Mouse (Mus musculus) spleen, adult 2 months (tissue): ENCODE measurements around the gene Bglap2.

ENCODE experiments used
- CTCF ChIP-seq: fragments of 200-500 bp; IDR thresholded peaks from 2 replicates; pipeline ENCODE4 v1.5.1; 2011; ENCODE audit warnings: mild to moderate bottlenecking, inconsistent platforms; ENCODE audit not compliant: insufficient read depth, insufficient read length, insufficient replicate concordance; ENCODE audit errors: extremely low read depth
- POLR2A ChIP-seq: fragments of 200-500 bp; IDR thresholded peaks from 2 replicates; pipeline ENCODE4 v1.6.1; 2011; ENCODE audit warnings: low read depth, low read length, inconsistent platforms

DNA sequence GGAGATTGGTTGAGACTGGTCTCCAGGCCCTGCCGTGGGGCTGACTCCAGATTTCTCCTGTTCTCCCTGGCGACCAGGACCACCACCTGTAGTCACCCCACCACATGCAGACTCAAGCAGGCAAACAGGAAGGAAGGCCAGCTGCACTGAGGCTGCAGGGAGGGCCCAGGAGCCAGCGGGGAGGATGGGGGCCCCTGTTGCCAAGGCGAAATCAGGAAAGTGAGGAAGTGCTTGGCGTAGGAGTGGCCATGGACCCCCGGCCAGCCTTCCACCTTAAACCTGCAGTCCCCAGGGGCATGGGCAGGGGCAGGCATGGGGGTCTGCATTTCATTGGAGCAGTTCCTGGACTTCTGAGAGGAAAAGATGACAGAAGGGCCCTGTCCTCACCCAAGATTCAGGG, 17.4 kb downstream of the Bglap2 start:
- TF ChIP-seq POLR2A (no peak), CTCF (no peak)
